Comparison of ENCODE assay signal across 8 mouse cellular contexts in the genomic region with DNA sequence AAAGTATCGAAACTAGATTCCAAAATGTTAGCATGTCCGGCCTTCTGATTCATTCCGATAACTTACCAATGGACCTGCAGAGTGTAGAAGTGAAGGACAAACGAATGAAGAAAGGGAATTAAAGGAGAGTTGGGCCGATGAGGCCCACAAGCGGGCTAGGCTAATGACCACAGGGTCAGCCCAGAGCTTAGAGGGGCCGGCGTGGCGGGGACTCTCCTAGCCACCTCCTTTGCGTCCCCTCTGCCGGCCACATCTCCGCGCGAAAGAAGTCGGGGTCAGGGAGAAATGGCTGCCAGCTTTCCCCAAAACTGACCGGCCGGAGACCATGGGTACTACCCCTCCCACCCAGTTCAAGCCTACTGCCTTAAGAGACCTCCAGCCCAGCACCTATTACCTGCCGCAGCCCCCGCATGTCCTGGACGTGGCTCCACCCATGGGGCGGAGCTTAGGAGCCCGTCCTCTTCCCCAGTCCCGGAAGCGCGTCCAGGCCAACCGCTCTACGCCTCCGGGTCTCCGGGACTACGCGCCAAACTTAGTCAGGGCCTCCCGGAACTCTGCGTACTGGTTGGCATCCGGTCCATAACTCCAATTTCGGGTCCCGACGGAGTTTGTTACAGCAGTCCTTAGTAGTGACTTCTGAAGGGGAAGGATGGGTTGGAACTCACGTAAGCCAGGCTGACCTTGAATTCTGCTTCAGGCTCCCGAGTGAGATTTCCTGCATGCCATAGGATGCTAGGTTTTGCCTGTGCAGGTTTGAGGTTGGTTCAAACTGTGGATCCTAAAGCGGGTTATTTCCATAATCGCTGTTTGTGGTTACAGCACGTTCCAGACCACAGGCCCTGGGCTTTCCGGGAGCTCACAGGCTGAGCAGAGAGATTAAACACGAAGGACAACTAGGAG. TPM values are rescaled to one million over a fixed set of nuclear protein-coding genes. Genes with fewer than 3 reads are reported as not detected.
DNase-seq lines count a peak whose midpoint lies in the region; ATAC-seq and TF ChIP-seq lines count a peak whose summit lies in the region.

A gene (minus strand): TSS at position 556 of the 900 bp plus-strand sequence.

- peaks cover 34% of the 10 kb centered on the region for H3K4me1 ChIP-seq in embryonic facial prominence, embryonic 10.5 days
- H3K4me1 ChIP-seq in intestine, postnatal 0 days (replicated peaks; ENCODE audit: control insufficient read depth, insufficient read depth, low read length), result 0 out of 2 replicates have a peak, but pooled peaks cover 3% of the 10 kb centered on the region
- no peaks in the 10 kb centered on the region for H3K4me1 ChIP-seq in limb, embryonic 11.5 days (ENCODE audit: control insufficient read depth, insufficient read depth, low read length)
- peaks cover 20% of the 10 kb centered on the region for H3K4me1 ChIP-seq in midbrain, embryonic 13.5 days (replicated peaks)
- H3K4me1 ChIP-seq in small intestine, adult 2 months (ENCODE audit: control insufficient read depth, insufficient read depth, insufficient read length, low read length), result peaks cover 2% of the 10 kb centered on the region

- DNase-seq in 3134 (ENCODE audit: extremely low read depth, insufficient read length, low spot score), result peak; percentile 88
- DNase-seq in adrenal gland, postnatal 14 days, result peak; percentile 92
- DNase-seq in embryonic facial prominence, embryonic 10.5 days (ENCODE audit: low spot score), result peak; percentile 88
- DNase-seq in gonadal fat pad, adult 2 months (ENCODE audit: low read depth), result no peak
- peak; percentile 84 for DNase-seq in limb, embryonic 11.5 days (ENCODE audit: low spot score)

- H3K27ac ChIP-seq in embryonic facial prominence, embryonic 10.5 days (replicated peaks), result peak within 1 kb of the TSS; percentile 86
- peak within 1 kb of the TSS; percentile 66 for H3K27ac ChIP-seq in intestine, postnatal 0 days (ENCODE audit: low read depth, low read length)
- no peak within 1 kb of the TSS; the same call in 1 of the 2 replicates for H3K27ac ChIP-seq in limb, embryonic 11.5 days (replicated peaks; ENCODE audit: low read depth, low read length)
- no peak within 1 kb of the TSS for H3K27ac ChIP-seq in midbrain, embryonic 13.5 days
- peak within 1 kb of the TSS; percentile 74 for H3K27ac ChIP-seq in small intestine, adult 2 months (ENCODE audit: insufficient read depth, low read depth, low read length)

- H3K27me3 ChIP-seq in embryonic facial prominence, embryonic 10.5 days (replicated peaks; ENCODE audit: low read depth, poor library complexity, severe bottlenecking), result no peaks in the 10 kb centered on the region
- no peaks in the 10 kb centered on the region for H3K27me3 ChIP-seq in intestine, postnatal 0 days (replicated peaks; ENCODE audit: control insufficient read depth, insufficient read depth, low read length)
- H3K27me3 ChIP-seq in limb, embryonic 11.5 days (ENCODE audit: control insufficient read depth, insufficient read depth, low read length), result no peaks in the 10 kb centered on the region
- no peaks in the 10 kb centered on the region for H3K27me3 ChIP-seq in midbrain, embryonic 13.5 days
- no peaks in the 10 kb centered on the region for H3K27me3 ChIP-seq in small intestine, adult 2 months (ENCODE audit: control insufficient read depth, insufficient read depth, low read length)

- peak within 1 kb of the TSS; percentile 75 for H3K9ac ChIP-seq in intestine, postnatal 0 days (ENCODE audit: low read depth, low read length)
- peak within 1 kb of the TSS; percentile 53 for H3K9ac ChIP-seq in limb, embryonic 11.5 days (ENCODE audit: low read length)
- H3K9ac ChIP-seq in midbrain, embryonic 13.5 days (replicated peaks), result peak within 1 kb of the TSS; percentile 65

- H3K9me3 ChIP-seq in embryonic facial prominence, embryonic 10.5 days, result no peaks in the 10 kb centered on the region
- H3K9me3 ChIP-seq in intestine, postnatal 0 days (ENCODE audit: control insufficient read depth), result no peaks in the 10 kb centered on the region
- H3K9me3 ChIP-seq in limb, embryonic 11.5 days (ENCODE audit: control insufficient read depth, low read length), result no peaks in the 10 kb centered on the region
- no peaks in the 10 kb centered on the region for H3K9me3 ChIP-seq in midbrain, embryonic 13.5 days

- 5% methylated on average over 44 of the region's 44 CpGs for WGBS in embryonic facial prominence, embryonic 10.5 days
- WGBS in intestine, postnatal 0 days, result 2% methylated on average over 43 of the region's 44 CpGs
- 5% methylated on average over 44 of the region's 44 CpGs for WGBS in limb, embryonic 11.5 days
- 4% methylated on average over 44 of the region's 44 CpGs for WGBS in midbrain, embryonic 13.5 days
- WGBS in small intestine, adult 2 months, result 1% methylated on average over 44 of the region's 44 CpGs

- peaks cover 35% of the 10 kb centered on the region for H3K36me3 ChIP-seq in embryonic facial prominence, embryonic 10.5 days (replicated peaks)
- peaks cover 8% of the 10 kb centered on the region; the same call in 1 of the 2 replicates for H3K36me3 ChIP-seq in intestine, postnatal 0 days (ENCODE audit: control insufficient read depth, insufficient read depth)
- H3K36me3 ChIP-seq in limb, embryonic 11.5 days (ENCODE audit: control insufficient read depth, insufficient read depth, low read length), result 0 out of 2 replicates have a peak, but pooled peaks cover under 1% of the 10 kb centered on the region
- peaks cover 8% of the 10 kb centered on the region; the same call in 1 of the 2 replicates for H3K36me3 ChIP-seq in midbrain, embryonic 13.5 days
- H3K36me3 ChIP-seq in small intestine, adult 2 months (ENCODE audit: control insufficient read depth, insufficient read depth, low read length), result peaks cover 2% of the 10 kb centered on the region; the same call in 1 of the 2 replicates

- TF ChIP-seq CTCF in intestine, postnatal 0 days (IDR thresholded peaks at IDR 0.05; ENCODE audit: low read depth), result no peak
- TF ChIP-seq CTCF in small intestine, adult 2 months (IDR thresholded peaks at IDR 0.05; ENCODE audit: extremely low read depth, insufficient read length, insufficient replicate concordance, low read depth, low read length), result no peak

- peak; percentile 66 for ATAC-seq in intestine, postnatal 0 days
- ATAC-seq in limb, embryonic 11.5 days (ENCODE audit: insufficient number of reproducible peaks, low FRiP score, low TSS enrichment, low read depth), result peak; percentile 78
- ATAC-seq in midbrain, embryonic 13.5 days, result peak; percentile 52

- peak within 1 kb of the TSS; percentile 91 for H3K4me2 ChIP-seq in intestine, postnatal 0 days (replicated peaks; ENCODE audit: low read depth)
- H3K4me2 ChIP-seq in limb, embryonic 11.5 days (ENCODE audit: low read depth, severe bottlenecking), result peak within 1 kb of the TSS; percentile 56
- peak within 1 kb of the TSS; percentile 70 for H3K4me2 ChIP-seq in midbrain, embryonic 13.5 days (replicated peaks)

- peak within 1 kb of the TSS; percentile 79 for H3K4me3 ChIP-seq in embryonic facial prominence, embryonic 10.5 days
- H3K4me3 ChIP-seq in intestine, postnatal 0 days (ENCODE audit: low read depth, low read length), result peak within 1 kb of the TSS; percentile 83
- peak within 1 kb of the TSS; percentile 65 for H3K4me3 ChIP-seq in limb, embryonic 11.5 days (ENCODE audit: low read depth, low read length)
- peak within 1 kb of the TSS; percentile 56 for H3K4me3 ChIP-seq in midbrain, embryonic 13.5 days (replicated peaks)
- peak within 1 kb of the TSS; percentile 77 for H3K4me3 ChIP-seq in small intestine, adult 2 months (ENCODE audit: low read depth, low read length)

- TF ChIP-seq POLR2A in small intestine, adult 2 months (IDR thresholded peaks at IDR 0.05; ENCODE audit: low read depth, low read length), result peak; percentile 74

RNA-seq across cellular contexts. Expression of the gene that starts here (rescaled TPM):
- 24.8 and 29.7 TPM in 2 replicates for total RNA-seq in adrenal gland, postnatal 14 days (2021)
- 39.3 and 44.2 TPM in 2 replicates for polyA plus RNA-seq in embryonic facial prominence, embryonic 10.5 days (2016; fragmentation: Nextera tagmentation; extraction: Ambion mirVana)
- polyA plus RNA-seq in gonadal fat pad, adult 2 months (2012; rRNA removed), result 48.8 and 51.2 TPM in 2 replicates
- 19.1 and 19.6 TPM in 2 replicates for polyA plus RNA-seq in intestine, postnatal 0 days (2015; fragmentation: Nextera tagmentation; extraction: Ambion mirVana)
- polyA plus RNA-seq in limb, embryonic 11.5 days (2014; fragmentation: Nextera tagmentation; extraction: Ambion mirVana), result 34.9 and 40.5 TPM in 2 replicates
- 21.8 and 22.7 TPM in 2 replicates for polyA plus RNA-seq in midbrain, embryonic 13.5 days (2015; fragmentation: Nextera tagmentation; extraction: Ambion mirVana)
- polyA plus RNA-seq in small intestine, adult 2 months (2012; rRNA removed), result 16.2 and 16.9 TPM in 2 replicates

Comparison
In these comparisons a context has a peak if more than half of its experiments do, and no peak if none do; other contexts are left out.
1. H3K27ac ChIP-seq: peak in embryonic facial prominence, embryonic 10.5 days (single experiment), intestine, postnatal 0 days (single experiment) and small intestine, adult 2 months (single experiment); none in limb, embryonic 11.5 days (single experiment) and midbrain, embryonic 13.5 days (single experiment).
2. Peak in every context shown above with its lines, with median percentiles within 50 percentile points of each other: H3K4me3 ChIP-seq, ATAC-seq, H3K4me2 ChIP-seq and H3K9ac ChIP-seq.